Mouse (Mus musculus): ENCODE results near the gene Btg4. TPM values are rescaled to one million over a fixed set of nuclear protein-coding genes. Genes with fewer than 3 reads are reported as not detected.

Gene Btg4
- total and polyA plus RNA-seq, 3 experiments, result not detected

DNA sequence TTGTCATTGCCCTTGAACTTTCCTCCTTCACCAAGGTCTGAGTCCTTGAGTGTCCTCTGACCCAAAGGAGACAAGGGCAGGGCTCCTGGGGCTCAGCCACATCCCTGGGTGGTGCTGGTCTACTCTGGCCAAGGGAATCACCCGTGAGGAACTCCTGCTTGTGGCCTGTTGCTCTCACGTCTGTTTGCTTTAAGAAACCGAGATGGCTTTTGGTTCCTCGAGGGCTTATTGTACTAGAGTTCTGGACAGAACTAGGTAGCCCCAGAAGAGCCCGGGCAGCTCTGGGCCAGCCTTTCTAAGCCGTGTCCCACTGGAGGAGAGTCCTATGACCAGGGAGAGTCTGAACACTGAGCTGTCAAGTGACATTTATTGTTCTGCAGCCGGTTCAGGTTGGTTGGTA lies 108.4 kb downstream of the Btg4 start:
- TF ChIP-seq CTCF (conservative IDR thresholded peaks at IDR 0.05 in 1 of 2, IDR thresholded peaks at IDR 0.05 in 1 of 2; ENCODE audit: low read depth in 2 of 2, low read length in 2 of 2) (no peak), HCFC1 (IDR thresholded peaks at IDR 0.05; ENCODE audit: low read depth, low read length) (no peak), GABPA (IDR thresholded peaks at IDR 0.05; ENCODE audit: insufficient replicate concordance, low read depth, low read length) (no peak), ZC3H11A (IDR thresholded peaks at IDR 0.05; ENCODE audit: low read depth, low read length) (no peak), E2F4 (IDR thresholded peaks at IDR 0.05; ENCODE audit: insufficient replicate concordance, low read depth, low read length) (no peak), JUND (conservative IDR thresholded peaks at IDR 0.05; ENCODE audit: low read depth, low read length) (no peak), BHLHE40 (IDR thresholded peaks at IDR 0.05; ENCODE audit: low read depth, low read length) (no peak), POLR2AphosphoS2 (IDR thresholded peaks at IDR 0.05; ENCODE audit: low read depth, low read length) (no peak), POLR2A (IDR thresholded peaks at IDR 0.05; ENCODE audit: low read depth, low read length) (no peak), TBP (conservative IDR thresholded peaks at IDR 0.05; ENCODE audit: low read depth, low read length) (no peak), MEF2A (IDR thresholded peaks at IDR 0.05; ENCODE audit: borderline replicate concordance, low read depth, low read length) (no peak), IRF4 (IDR thresholded peaks at IDR 0.05; ENCODE audit: low read depth, low read length) (no peak), CHD1 (IDR thresholded peaks at IDR 0.05; ENCODE audit: low read depth, low read length) (no peak), MYC (IDR thresholded peaks at IDR 0.05; ENCODE audit: low read depth, low read length) (no peak), UBTF (IDR thresholded peaks at IDR 0.05; ENCODE audit: low read depth, low read length) (no peak), ZMIZ1 (IDR thresholded peaks at IDR 0.05; ENCODE audit: low read depth, low read length) (no peak), NRF1 (IDR thresholded peaks at IDR 0.05; ENCODE audit: low read depth, low read length) (no peak), MAFK (IDR thresholded peaks at IDR 0.05; ENCODE audit: insufficient replicate concordance, low read length) (no peak), USF1 (IDR thresholded peaks at IDR 0.05; ENCODE audit: low read depth, low read length) (no peak), MXI1 (IDR thresholded peaks at IDR 0.05; ENCODE audit: low read depth, low read length) (no peak)
- dilution Hi-C loops (cut with MboI; ENCODE audit: extremely low pct_ligation_motif_present, extremely low pct_unique_long_range_greater_than_20kb, low sequenced_read_pairs) (no loop called here), in situ Hi-C loops (cut with MboI; ENCODE audit: low pct_ligation_motif_present, low pct_unique_long_range_greater_than_20kb, low sequenced_read_pairs) (loop anchor here (25.0 kb wide), 2 partner anchors 593 to 743 kb away; partner anchors contain the start of gene Arhgap20)

More for the DNA sequence above, 108.4 kb downstream of the Btg4 start:
- H3K79me2 ChIP-seq (replicated peaks; ENCODE audit: control insufficient read depth, extremely low read depth, insufficient read depth, poor library complexity, severe bottlenecking), result no peaks in the 10 kb centered on the region
- no peaks in the 10 kb centered on the region for H3K9me3 ChIP-seq (replicated peaks; ENCODE audit: low read length)
- H3K4me2 ChIP-seq (ENCODE audit: insufficient read depth, low read depth, poor library complexity, severe bottlenecking), result no peak overlapping the region
- H3K4me1 ChIP-seq (ENCODE audit: control insufficient read depth in 1 of 2, insufficient read depth in 2 of 2), result peaks cover 23 to 34% of the 10 kb centered on the region in 2 experiments
- H3K4me3 ChIP-seq (replicated peaks in 1 of 3; ENCODE audit: low read depth in 2 of 3, low read length in 2 of 3, poor library complexity in 1 of 3), result no peak overlapping the region
- H3K27me3 ChIP-seq (replicated peaks), result no peaks in the 10 kb centered on the region
- no peak overlapping the region for H3K27ac ChIP-seq (ENCODE audit: insufficient read depth, low read depth)
- no peak overlapping the region for H3K9ac ChIP-seq (ENCODE audit: insufficient read depth, low read depth)
- H3K36me3 ChIP-seq (replicated peaks in 1 of 2; ENCODE audit: control insufficient read depth in 1 of 2, insufficient read depth in 1 of 2, low read length in 1 of 2), result no peaks in the 10 kb centered on the region
- DNase-seq (ENCODE audit: extremely low read depth), result no peak

Other genes with a start within 250 kb of the Btg4 start
- 42.1 and 54.9 TPM in 2 replicates for gene Ppp2r1b, start 215.6 kb upstream of the Btg4 start, total RNA-seq (2012; rRNA removed)
- gene Ppp2r1b, start 215.6 kb upstream of the Btg4 start, total RNA-seq (2014; rRNA removed), result 39.3 and 39.6 TPM in 2 replicates
- 63.6 and 66.6 TPM in 2 replicates for gene Ppp2r1b, start 215.6 kb upstream of the Btg4 start, polyA plus RNA-seq (2012; ENCODE audit: insufficient read length, low read depth)
- gene Sik2, start 51.8 kb upstream of the Btg4 start, total RNA-seq (2012; rRNA removed), result 7.3 and 8.2 TPM in 2 replicates
- 1.9 and 2.0 TPM in 2 replicates for gene Sik2, start 51.8 kb upstream of the Btg4 start, total RNA-seq (2014; rRNA removed)
- gene Sik2, start 51.8 kb upstream of the Btg4 start, polyA plus RNA-seq (2012; ENCODE audit: insufficient read length, low read depth), result 4.4 and 6.0 TPM in 2 replicates
- not detected in 2 replicates for gene Layn, start 16.2 kb downstream of the Btg4 start, total RNA-seq (2012; rRNA removed)
- gene Layn, start 16.2 kb downstream of the Btg4 start, total RNA-seq (2014; rRNA removed), result not detected in 2 replicates
- not detected in 2 replicates for gene Layn, start 16.2 kb downstream of the Btg4 start, polyA plus RNA-seq (2012; ENCODE audit: insufficient read length, low read depth)
- 0.25 and 0.29 TPM in 2 replicates for gene 4833427G06Rik, start 41.2 kb downstream of the Btg4 start, total RNA-seq (2012; rRNA removed)
- gene 4833427G06Rik, start 41.2 kb downstream of the Btg4 start, total RNA-seq (2014; rRNA removed), result not detected in 2 replicates
- gene 4833427G06Rik, start 41.2 kb downstream of the Btg4 start, polyA plus RNA-seq (2012; ENCODE audit: insufficient read length, low read depth), result not detected in 2 replicates
- gene Gm32742, start 104.6 kb downstream of the Btg4 start, total RNA-seq (2012; rRNA removed), result 0.38 and 0.42 TPM in 2 replicates
- gene Gm32742, start 104.6 kb downstream of the Btg4 start, total RNA-seq (2014; rRNA removed), result 0.23 TPM in 2 replicates
- 0.74 and 0.77 TPM in 2 replicates for gene Gm32742, start 104.6 kb downstream of the Btg4 start, polyA plus RNA-seq (2012; ENCODE audit: insufficient read length, low read depth)
- gene Pou2af1, start 152.8 kb downstream of the Btg4 start, total RNA-seq (2012; rRNA removed), result 87.4 and 108 TPM in 2 replicates
- gene Pou2af1, start 152.8 kb downstream of the Btg4 start, total RNA-seq (2014; rRNA removed), result 173 and 183 TPM in 2 replicates
- 255 and 303 TPM in 2 replicates for gene Pou2af1, start 152.8 kb downstream of the Btg4 start, polyA plus RNA-seq (2012; ENCODE audit: insufficient read length, low read depth)
- gene Colca2, start 217.7 kb downstream of the Btg4 start, total RNA-seq (2012; rRNA removed), result 0.25 TPM in 1 of 2 replicates, not detected in the other
- 0.26 TPM in 1 of 2 replicates, not detected in the other for gene Colca2, start 217.7 kb downstream of the Btg4 start, total RNA-seq (2014; rRNA removed)
- gene Colca2, start 217.7 kb downstream of the Btg4 start, polyA plus RNA-seq (2012; ENCODE audit: insufficient read length, low read depth), result 0.97 and 1.1 TPM in 2 replicates

Data from CH12.LX (cell line).